Mouse (Mus musculus) kidney, adult 2 months (tissue): ENCODE data around the gene Ttll11. TPM values are rescaled to one million over a fixed set of nuclear protein-coding genes. Genes with fewer than 3 reads are reported as not detected.

Source experiments
- DNase-seq: peaks from one replicate; pipeline ENCODE4 v3.0.0; 2021
- H3K27ac ChIP-seq: fragments of 200-500 bp; 2 replicates; pipeline ENCODE4 v1.5.1; 2012; ENCODE audit warnings: low read depth, low read length, control low read depth, inconsistent platforms; ENCODE audit not compliant: insufficient read depth
- H3K27me3 ChIP-seq: fragments of 200-500 bp; replicated peaks from 2 replicates; pipeline ENCODE4 v1.6.1; 2012; ENCODE audit warnings: mild to moderate bottlenecking, moderate library complexity, low read length, inconsistent platforms; ENCODE audit not compliant: control insufficient read depth, insufficient read depth
- H3K36me3 ChIP-seq: fragments of 200-500 bp; 2 replicates; pipeline ENCODE4 v1.6.1; 2012; ENCODE audit warnings: mild to moderate bottlenecking, moderate library complexity, low read length, inconsistent platforms; ENCODE audit not compliant: control insufficient read depth, insufficient read depth
- H3K4me1 ChIP-seq: fragments of 200-500 bp; 2 replicates; pipeline ENCODE4 v1.6.1; 2011; ENCODE audit warnings: low read length; ENCODE audit not compliant: control insufficient read depth, insufficient read depth
- H3K4me3 ChIP-seq: fragments of 200-500 bp; 2 replicates; pipeline ENCODE4 v1.5.1; 2011; ENCODE audit warnings: mild to moderate bottlenecking, low read depth, low read length, control low read depth; ENCODE audit not compliant: insufficient read depth
- CTCF ChIP-seq: fragments of 200-500 bp; conservative IDR thresholded peaks from 2 replicates; pipeline ENCODE4 v1.5.1; 2011; ENCODE audit warnings: low read depth, mild to moderate bottlenecking, control low read depth, low read length, moderate library complexity, mixed read lengths; ENCODE audit not compliant: insufficient read depth, insufficient read length
- POLR2A ChIP-seq: fragments of 200-500 bp; IDR thresholded peaks from one replicate; pipeline ENCODE4 v1.6.1; 2011; ENCODE audit warnings: low read depth, low read length, control low read depth
- WGBS: fragments of 180-500 bp; shearing (Covaris S2); methylation state at CpG from one replicate; pipeline ENCODE4 v1.1.7; 2018; 5-methylcytosine and 5-hydroxymethylcytosine counted together
- polyA plus RNA-seq: library from polyadenylated mRNA; depleted of rRNA; stranded (reverse); fragments of >200 nt; gene quantifications from 2 replicates; pipeline ENCODE4 v1.2.3, GENCODE M21; 2012

Gene Ttll11
- polyA plus RNA-seq, 1 experiment = 0.41 TPM

GRCm38 (mm10) chr2:35899712-35900111 lies 80.0 kb downstream of the Ttll11 start:
- Histone ChIP-seq H3K27me3 (no peaks in the 10 kb centered on the region), H3K4me3 (no peak overlapping the region), H3K27ac (no peak overlapping the region), H3K36me3 (no peaks in the 10 kb centered on the region), H3K4me1 (no peaks in the 10 kb centered on the region)
- WGBS = 96% methylated on average over 3 of the region's 3 CpGs
- TF ChIP-seq POLR2A (no peak), CTCF (no peak)
- DNase-seq = no peak

- no peak for DNase-seq
- Histone ChIP-seq H3K4me3 (no peak overlapping the region), H3K27me3 (no peaks in the 10 kb centered on the region), H3K4me1 (no peaks in the 10 kb centered on the region), H3K27ac (no peak overlapping the region), H3K36me3 (no peaks in the 10 kb centered on the region)
- no peak for TF ChIP-seq CTCF
- TF ChIP-seq POLR2A = no peak
- 75% methylated on average over 4 of the region's 4 CpGs for WGBS
Observed at GRCm38 (mm10) chr2:35899135-35899474, 80.6 kb downstream of the Ttll11 start.

GRCm38 (mm10) chr2:35898425-35899134 lies 81.1 kb downstream of the Ttll11 start:
- 68% methylated on average over 6 of the region's 6 CpGs for WGBS
- TF ChIP-seq CTCF (no peak), POLR2A (no peak)
- no peaks in the 10 kb centered on the region for H3K36me3 ChIP-seq
- no peaks in the 10 kb centered on the region for H3K27me3 ChIP-seq
- DNase-seq = peak; percentile 5
- no peaks in the 10 kb centered on the region for H3K4me1 ChIP-seq
- no peak overlapping the region for H3K27ac ChIP-seq
- no peak overlapping the region for H3K4me3 ChIP-seq

GRCm38 (mm10) chr2:35897125-35897524 lies 82.6 kb downstream of the Ttll11 start:
- no peaks in the 10 kb centered on the region for H3K27me3 ChIP-seq
- H3K36me3 ChIP-seq = no peaks in the 10 kb centered on the region
- no peak overlapping the region for H3K4me3 ChIP-seq
- WGBS = 90% methylated on average over 2 of the region's 2 CpGs
- no peaks in the 10 kb centered on the region for H3K4me1 ChIP-seq
- TF ChIP-seq POLR2A = no peak
- 0 out of 2 replicates have a peak, but pooled peaks have one; percentile 8 for TF ChIP-seq CTCF
- DNase-seq = no peak
- H3K27ac ChIP-seq = no peak overlapping the region

GRCm38 (mm10) chr2:35894512-35894911 lies 85.2 kb downstream of the Ttll11 start:
- 96% methylated on average over 2 of the region's 2 CpGs for WGBS

GRCm38 (mm10) chr2:35890635-35891034 lies 89.1 kb downstream of the Ttll11 start:
- Histone ChIP-seq H3K4me3 (no peak overlapping the region), H3K27ac (no peak overlapping the region), H3K36me3 (no peaks in the 10 kb centered on the region), H3K27me3 (no peaks in the 10 kb centered on the region), H3K4me1 (no peaks in the 10 kb centered on the region; the same call in 1 of the 2 replicates)
- 53% methylated on average over 3 of the region's 3 CpGs for WGBS
- DNase-seq = no peak
- TF ChIP-seq POLR2A = no peak
- no peak for TF ChIP-seq CTCF

More at GRCm38 (mm10) chr2:35894512-35894911, 85.2 kb downstream of the Ttll11 start:
- no peaks in the 10 kb centered on the region for H3K27me3 ChIP-seq
- no peaks in the 10 kb centered on the region for H3K36me3 ChIP-seq
- no peak overlapping the region for H3K27ac ChIP-seq
- TF ChIP-seq POLR2A (no peak), CTCF (no peak)
- DNase-seq = no peak
- H3K4me3 ChIP-seq = no peak overlapping the region
- no peaks in the 10 kb centered on the region; the same call in 1 of the 2 replicates for H3K4me1 ChIP-seq

- peak; percentile 27 for DNase-seq
- TF ChIP-seq POLR2A (no peak), CTCF (no peak)
- H3K36me3 ChIP-seq = no peaks in the 10 kb centered on the region
- H3K27me3 ChIP-seq = no peaks in the 10 kb centered on the region
- no peak overlapping the region for H3K4me3 ChIP-seq
- no peaks in the 10 kb centered on the region; the same call in 1 of the 2 replicates for H3K4me1 ChIP-seq
- no peak overlapping the region for H3K27ac ChIP-seq
- WGBS = 45% methylated on average over 2 of the region's 2 CpGs
Observed at GRCm38 (mm10) chr2:35889776-35890175, 89.9 kb downstream of the Ttll11 start.
